Mouse (Mus musculus) MEL (cell line): ENCODE measurements around the gene Idh3b. TPM values are rescaled to one million over a fixed set of nuclear protein-coding genes. Genes with fewer than 3 reads are reported as not detected.

ENCODE experiments used
- DNase-seq: peaks from one replicate; pipeline ENCODE4 v3.0.0; 2011; ENCODE audit warnings: low read depth, low spot score
- H3K27ac ChIP-seq: 2 replicates; pipeline ENCODE4 v1.5.1; 2012; ENCODE audit warnings: low read depth, mild to moderate bottlenecking, control low read depth, low read length, moderate library complexity; ENCODE audit not compliant: control insufficient read depth
- H3K27me3 ChIP-seq, 2 experiments: fragments of 150-350 bp in 1 of 2; sonication (generic) in 1 of 2; 2 replicates each; pipeline ENCODE4 v1.6.1; 2012; ENCODE audit warnings: low read length in 2 of 2, mild to moderate bottlenecking in 2 of 2, improper control_type of control experiment in 1 of 2, moderate library complexity in 1 of 2; ENCODE audit not compliant: insufficient read depth in 2 of 2, control insufficient read depth in 1 of 2
- H3K36me3 ChIP-seq, 2 experiments: 2 replicates each; pipeline ENCODE4 v1.6.1; 2012 to 2014; ENCODE audit warnings: low read length in 2 of 2, improper control_type of control experiment in 1 of 2, inconsistent platforms in 1 of 2, mild to moderate bottlenecking in 1 of 2; ENCODE audit not compliant: insufficient read depth in 2 of 2, control insufficient read depth in 1 of 2
- H3K4me1 ChIP-seq, 2 experiments: fragments of 150-350 bp in 1 of 2; sonication (generic) in 1 of 2; 2 replicates each; pipeline ENCODE4 v1.6.1; 2012; ENCODE audit warnings: low read length in 2 of 2, improper control_type of control experiment in 1 of 2, mild to moderate bottlenecking in 1 of 2; ENCODE audit not compliant: insufficient read depth in 2 of 2, control insufficient read depth in 1 of 2
- H3K4me3 ChIP-seq, 2 experiments: fragments of 150-350 bp in 1 of 2; sonication (generic) in 1 of 2; 2 replicates each; pipeline ENCODE4 v1.5.1; 2012; ENCODE audit warnings: low read depth in 2 of 2, low read length in 2 of 2, mild to moderate bottlenecking in 2 of 2, moderate library complexity in 2 of 2, control low read depth in 1 of 2, improper control_type of control experiment in 1 of 2; ENCODE audit not compliant: control insufficient read depth in 1 of 2, insufficient read depth in 1 of 2
- H3K79me2 ChIP-seq: 2 replicates; pipeline ENCODE4 v1.6.1; 2012; ENCODE audit warnings: mild to moderate bottlenecking, low read length, moderate library complexity; ENCODE audit not compliant: control insufficient read depth, poor library complexity, insufficient read depth
- H3K9ac ChIP-seq: 2 replicates; pipeline ENCODE4 v1.6.1; 2012; ENCODE audit warnings: low read depth, mild to moderate bottlenecking, control low read depth, low read length, moderate library complexity; ENCODE audit not compliant: control insufficient read depth, poor library complexity, severe bottlenecking
- H3K9me3 ChIP-seq: fragments of 150-350 bp; sonication (generic); replicated peaks from 2 replicates; pipeline ENCODE4 v1.6.1; 2012; ENCODE audit warnings: mild to moderate bottlenecking, low read length, improper control_type of control experiment, moderate library complexity; ENCODE audit not compliant: insufficient read depth
- CHD1 ChIP-seq: IDR thresholded peaks from 2 replicates; pipeline ENCODE4 v1.6.1; 2012; ENCODE audit warnings: low read depth, mild to moderate bottlenecking, inconsistent platforms, low read length, improper control_type of control experiment
- CTCF ChIP-seq, 3 experiments: IDR thresholded peaks in 2 of 3; conservative IDR thresholded peaks in 1 of 3; 2 replicates each; pipeline ENCODE4 v1.5.1; 2011 to 2012; ENCODE audit warnings: low read length in 3 of 3, low read depth in 2 of 3, mild to moderate bottlenecking in 2 of 3, improper control_type of control experiment in 1 of 3, inconsistent platforms in 1 of 3, mixed read lengths in 1 of 3, moderate library complexity in 1 of 3; ENCODE audit not compliant: control insufficient read depth in 1 of 3, insufficient read depth in 1 of 3, poor library complexity in 1 of 3, severe bottlenecking in 1 of 3
- RAD21 ChIP-seq: IDR thresholded peaks from 2 replicates; pipeline ENCODE4 v1.6.1; 2011; ENCODE audit warnings: mild to moderate bottlenecking, low read depth, low read length, improper control_type of control experiment
- SMC3 ChIP-seq: IDR thresholded peaks from 2 replicates; pipeline ENCODE4 v1.6.1; 2011; ENCODE audit warnings: low read depth, low read length, improper control_type of control experiment
- TBP ChIP-seq: IDR thresholded peaks from 2 replicates; pipeline ENCODE4 v1.8.0; 2011; ENCODE audit warnings: low read depth, low read length, improper control_type of control experiment
- USF1 ChIP-seq: IDR thresholded peaks from 2 replicates; pipeline ENCODE4 v1.6.1; 2014; ENCODE audit warnings: low read depth, mild to moderate bottlenecking, inconsistent platforms, low read length, improper control_type of control experiment, moderate library complexity
- ZC3H11A ChIP-seq: IDR thresholded peaks from 2 replicates; pipeline ENCODE4 v1.6.1; 2012; ENCODE audit warnings: low read depth, mild to moderate bottlenecking, inconsistent platforms, low read length, improper control_type of control experiment
- polyA plus RNA-seq, 2 experiments: library from polyadenylated mRNA; stranded (reverse) in 1 of 2; unstranded in 1 of 2; fragments of >175 nt in 1 of 2; fragments of >200 nt in 1 of 2; gene quantifications; 2 replicates each; pipeline versions ENCODE4 v1.2.1 to v1.2.4; 2012; ENCODE audit warnings: low replicate concordance in 2 of 2, low read depth in 1 of 2; ENCODE audit not compliant: insufficient read length in 2 of 2, insufficient read depth in 1 of 2, missing spikeins in 1 of 2
- total RNA-seq: library from RNA; depleted of rRNA; stranded (reverse); fragments of 300-350 nt; gene quantifications from 2 replicates; pipeline ENCODE4 v1.2.3, GENCODE M21; 2012; rRNA removed

Gene Idh3b
- total and polyA plus RNA-seq, 3 experiments = 210 to 1,030 (median 551) TPM

DNA sequence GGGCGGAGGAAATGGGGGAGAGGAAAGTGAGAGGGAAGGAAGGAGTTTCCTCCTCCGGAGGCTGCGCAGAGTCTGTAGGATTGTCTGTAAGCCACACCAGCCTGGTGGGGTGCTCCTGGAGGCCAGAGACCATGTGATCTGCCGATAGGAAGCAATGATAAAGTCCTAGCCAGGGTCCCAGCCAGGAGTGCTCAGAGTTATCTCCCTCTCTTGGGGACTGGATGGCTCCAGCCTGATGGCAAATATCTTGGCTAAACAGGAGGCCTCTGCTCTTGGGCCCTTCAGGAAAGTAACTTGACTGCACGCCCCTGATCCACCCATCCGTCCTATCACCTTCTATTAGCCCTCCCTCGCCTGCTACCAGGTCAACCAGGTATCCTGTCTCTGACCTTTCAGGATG is 36.1 kb downstream of the Idh3b start:
- TF ChIP-seq USF1 (0 out of 2 replicates have a peak, but pooled peaks have one; percentile 34), CHD1 (no peak)
- DNase-seq = peak; percentile 15
- H3K9me3 ChIP-seq = no peaks in the 10 kb centered on the region
- H3K36me3 ChIP-seq = no peaks in the 10 kb centered on the region
- no peaks in the 10 kb centered on the region for H3K79me2 ChIP-seq
- H3K27ac ChIP-seq = no peak overlapping the region
- no peak overlapping the region for H3K4me3 ChIP-seq
- no peak overlapping the region for H3K9ac ChIP-seq
- H3K4me1 ChIP-seq = no peaks in the 10 kb centered on the region
- H3K27me3 ChIP-seq = peaks cover 4 to 5% of the 10 kb centered on the region in 2 experiments

DNA sequence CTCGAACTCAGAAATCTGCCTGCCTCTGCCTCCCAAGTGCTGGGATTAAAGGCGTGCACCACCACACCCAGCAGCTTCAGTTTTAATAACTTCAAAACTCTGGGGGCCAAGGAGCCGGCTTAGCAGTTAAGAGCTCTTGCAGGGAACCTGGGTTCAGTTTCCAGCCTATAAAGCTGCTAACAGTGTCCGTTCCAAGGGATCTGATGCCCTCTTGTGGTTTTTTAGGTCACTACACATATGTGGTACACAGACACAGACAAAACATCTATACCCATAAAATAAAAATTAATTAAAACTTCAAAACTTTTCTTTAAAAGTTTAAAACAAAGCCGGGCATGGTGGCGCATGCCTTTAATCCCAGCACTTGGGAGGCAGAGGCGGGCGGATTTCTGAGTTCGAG is 37.4 kb downstream of the Idh3b start:
- Histone ChIP-seq H3K27me3 (peaks cover 3 to 6% of the 10 kb centered on the region in 2 experiments; a peak in 3 of 4 replicates), H3K36me3 (no peaks in the 10 kb centered on the region), H3K79me2 (no peaks in the 10 kb centered on the region), H3K4me1 (no peaks in the 10 kb centered on the region), H3K9ac (no peak overlapping the region), H3K4me3 (no peak overlapping the region), H3K27ac (no peak overlapping the region), H3K9me3 (no peaks in the 10 kb centered on the region)
- peak; percentile 75 for DNase-seq
- TF ChIP-seq SMC3 (peak; percentile 76), RAD21 (peak; percentile 88), ZC3H11A (peak; percentile 64), CTCF (IDR thresholded peaks at IDR 0.05 in 2 of 3, conservative IDR thresholded peaks at IDR 0.05 in 1 of 3; ENCODE audit: control insufficient read depth in 1 of 3, insufficient read depth in 1 of 3, low read depth in 2 of 3, low read length in 3 of 3, poor library complexity in 1 of 3, severe bottlenecking in 1 of 3) (peak; percentile 49 to 77 (median 54)), TBP (no peak)

Other genes with a start within 250 kb of the Idh3b start
- gene Tgm6, start 172.1 kb downstream of the Idh3b start, total RNA-seq = not detected in 2 replicates
- gene Tgm6, start 172.1 kb downstream of the Idh3b start, polyA plus RNA-seq = not detected
- 738 and 810 TPM in 2 replicates for gene Snrpb, start 105.1 kb downstream of the Idh3b start, total RNA-seq
- 1,000 to 10,000 TPM in 1 of 2 experiments, 100 to 1,000 TPM in 1; 590 to 1,572 TPM for gene Snrpb, start 105.1 kb downstream of the Idh3b start, polyA plus RNA-seq
- not detected in 2 replicates for gene Tmc2, start 89.4 kb downstream of the Idh3b start, total RNA-seq
- gene Tmc2, start 89.4 kb downstream of the Idh3b start, polyA plus RNA-seq = not detected
- 425 and 556 TPM in 2 replicates for gene Nop56, start 10.1 kb downstream of the Idh3b start, total RNA-seq
- gene Nop56, start 10.1 kb downstream of the Idh3b start, polyA plus RNA-seq = 1,000 to 10,000 TPM in 1 of 2 experiments, 100 to 1,000 TPM in 1; 594 to 1,867 TPM
- 0.12 and 0.13 TPM in 2 replicates for gene Ebf4, start 10.6 kb upstream of the Idh3b start, total RNA-seq
- gene Ebf4, start 10.6 kb upstream of the Idh3b start, polyA plus RNA-seq = under 1 TPM in 1 of 2 experiments, not detected in 1; 0.72 TPM
- 6.5 and 8.2 TPM in 2 replicates for gene Cpxm1, start 113.0 kb upstream of the Idh3b start, total RNA-seq
- 10 to 100 TPM in 1 of 2 experiments, not detected in 1; 10.7 TPM for gene Cpxm1, start 113.0 kb upstream of the Idh3b start, polyA plus RNA-seq
- gene Gm28372, start 120.7 kb upstream of the Idh3b start, total RNA-seq = not detected in 2 replicates
- gene Gm28372, start 120.7 kb upstream of the Idh3b start, polyA plus RNA-seq = not detected
- not detected in 2 replicates for gene 1700020A23Rik, start 120.7 kb upstream of the Idh3b start, total RNA-seq
- gene 1700020A23Rik, start 120.7 kb upstream of the Idh3b start, polyA plus RNA-seq = not detected
- gene Tmem239, start 121.9 kb upstream of the Idh3b start, total RNA-seq = not detected in 2 replicates
- gene Tmem239, start 121.9 kb upstream of the Idh3b start, polyA plus RNA-seq = under 1 TPM in 1 of 2 experiments, not detected in 1; 0.11 TPM
- 86.2 and 90.0 TPM in 2 replicates for gene Vps16, start 139.8 kb upstream of the Idh3b start, total RNA-seq
- 100 to 1,000 TPM in 1 of 2 experiments, not detected in 1; 114 TPM for gene Vps16, start 139.8 kb upstream of the Idh3b start, polyA plus RNA-seq
- 5.1 and 6.5 TPM in 2 replicates for gene Pced1a, start 140.2 kb upstream of the Idh3b start, total RNA-seq
- gene Pced1a, start 140.2 kb upstream of the Idh3b start, polyA plus RNA-seq = 10 to 100 TPM in 1 of 2 experiments, not detected in 1; 13.7 TPM
- gene Ptpra, start 165.7 kb upstream of the Idh3b start, total RNA-seq = 28.1 and 33.0 TPM in 2 replicates
- gene Ptpra, start 165.7 kb upstream of the Idh3b start, polyA plus RNA-seq = 10 to 100 TPM in 1 of 2 experiments, not detected in 1; 68.3 TPM